Mouse (Mus musculus) 3134 (cell line): Measurements from ENCODE around the gene Prdm16.

Experiments used
- DNase-seq: peaks from one replicate; pipeline ENCODE4 v3.0.0-alpha.2; 2011; ENCODE audit warnings: low spot score; ENCODE audit not compliant: insufficient read length; ENCODE audit errors: extremely low read depth

The Prdm16 gene

DNA sequence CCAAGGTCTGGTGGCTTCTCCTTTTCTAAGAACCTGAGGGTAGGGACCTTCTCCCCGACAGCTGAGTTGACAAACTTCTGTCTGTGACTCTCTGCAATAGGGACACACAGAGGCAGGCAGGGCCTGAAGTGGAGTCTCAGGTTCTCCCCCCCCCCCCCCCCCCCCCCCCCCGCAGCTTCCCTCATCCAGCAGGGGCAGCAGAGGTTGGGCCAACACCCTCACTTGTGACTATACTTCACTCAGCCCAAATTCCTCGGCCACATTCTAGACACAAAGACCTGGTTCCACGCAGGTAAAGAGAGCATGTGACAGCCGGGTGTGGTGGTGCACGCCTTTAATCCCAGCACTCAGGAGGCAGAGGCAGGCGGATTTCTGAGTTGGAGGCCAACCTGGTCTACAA lies 276.2 kb downstream of the Prdm16 start:
- DNase-seq = no peak

DNA sequence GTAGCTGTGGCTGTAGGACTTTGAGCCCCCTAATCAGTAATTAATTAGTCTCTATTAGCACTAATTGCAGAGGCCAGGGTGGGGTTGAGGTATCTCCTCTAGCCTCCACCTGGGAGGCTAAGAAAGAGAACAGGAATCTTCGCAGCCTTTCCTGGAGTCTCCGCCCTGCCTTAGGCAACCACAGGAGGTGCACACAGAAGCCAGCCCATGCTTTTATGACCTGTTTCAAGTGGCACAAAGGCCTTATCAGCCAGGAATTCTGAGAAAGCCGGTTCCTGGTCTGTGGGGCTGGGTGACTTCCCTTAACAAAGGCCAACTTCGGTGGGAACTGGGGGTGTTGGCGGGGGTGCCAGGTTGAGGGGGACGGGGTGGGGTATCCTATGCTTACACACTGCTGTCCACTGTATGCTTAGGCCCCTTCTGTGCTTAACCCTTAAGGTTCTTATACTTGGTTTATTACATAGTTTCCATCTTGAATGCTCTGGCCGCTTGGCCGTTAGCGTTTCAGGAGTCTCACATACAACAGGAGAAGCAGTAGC lies 276.8 kb downstream of the Prdm16 start:
- DNase-seq = no peak

DNA sequence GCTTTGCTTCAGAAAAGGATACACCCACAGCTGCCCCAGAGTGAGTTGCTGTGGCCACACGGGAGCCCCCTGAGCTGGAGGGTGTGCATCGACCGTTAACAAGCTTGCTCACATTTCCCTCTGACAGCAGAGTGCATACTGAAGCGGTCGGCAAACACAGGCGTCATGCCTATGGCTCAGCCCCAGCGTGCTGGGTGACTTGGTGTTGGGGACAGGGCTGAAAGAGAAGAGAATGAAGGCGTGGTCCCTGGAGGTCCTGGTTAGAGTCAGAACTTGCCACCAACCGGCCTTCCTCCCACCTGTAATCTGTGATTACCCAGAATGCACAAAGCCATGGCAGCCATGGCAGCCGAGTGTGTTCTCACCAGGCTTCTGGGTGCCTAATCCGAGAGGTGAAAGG lies 277.9 kb downstream of the Prdm16 start:
- no peak for DNase-seq

DNA sequence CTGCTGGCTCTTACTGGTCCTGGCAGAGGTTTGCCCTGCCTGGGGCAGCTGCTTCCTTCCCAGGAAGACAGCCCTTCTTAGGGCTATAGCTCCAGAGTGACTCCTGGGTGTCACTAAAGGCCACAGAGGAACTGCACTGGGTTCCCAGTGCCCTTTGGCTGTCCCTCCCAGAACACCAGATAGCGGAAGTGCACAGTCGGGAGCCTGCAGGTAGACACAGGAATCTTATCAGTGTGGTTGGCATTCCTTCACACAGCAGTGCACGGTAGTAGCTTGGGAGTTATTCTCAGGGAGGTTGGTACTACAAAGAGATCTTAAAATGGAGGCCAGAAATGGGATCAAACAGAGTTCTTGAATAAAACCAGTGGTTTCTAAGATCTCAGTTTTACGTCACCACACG lies 278.3 kb downstream of the Prdm16 start:
- no peak for DNase-seq

DNA sequence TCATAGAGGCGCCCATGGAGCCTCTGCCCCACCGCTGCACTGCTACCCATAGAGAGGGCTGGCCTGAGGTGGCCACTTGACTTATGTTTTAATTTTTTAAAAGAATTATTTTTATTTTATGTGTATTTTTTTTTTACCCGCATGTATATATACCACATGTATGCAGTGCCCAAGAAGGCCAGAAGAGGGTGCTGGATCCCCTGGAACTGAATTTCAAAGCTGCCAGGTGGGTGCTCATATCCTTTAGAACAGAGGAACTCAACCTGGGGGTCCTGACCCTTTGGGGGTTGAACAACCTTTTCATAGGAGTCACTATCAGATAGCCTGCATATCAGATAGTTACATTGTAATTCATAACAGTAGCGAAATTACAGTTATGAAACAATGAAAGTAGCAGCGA lies 281.3 kb downstream of the Prdm16 start:
- DNase-seq = no peak

DNA sequence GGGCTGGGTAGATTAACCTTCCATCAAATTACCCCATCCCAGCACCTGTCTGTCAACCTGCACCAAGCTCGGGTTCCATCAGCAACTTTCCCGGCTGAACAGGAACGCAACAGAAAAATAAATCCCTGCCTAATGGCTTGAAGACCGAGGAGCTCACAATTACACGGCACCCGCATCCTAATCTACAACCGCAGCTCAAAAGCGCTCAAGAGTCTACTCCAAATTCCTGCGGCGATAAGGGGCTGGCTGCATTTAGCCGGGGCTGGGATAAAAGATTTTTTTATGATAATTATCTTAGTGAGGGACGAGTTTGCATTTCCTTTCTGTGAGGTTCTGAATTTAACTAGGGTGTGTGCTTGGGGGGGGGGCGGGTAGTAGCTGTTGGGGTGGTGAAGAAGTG lies 284.4 kb downstream of the Prdm16 start:
- no peak for DNase-seq

DNA sequence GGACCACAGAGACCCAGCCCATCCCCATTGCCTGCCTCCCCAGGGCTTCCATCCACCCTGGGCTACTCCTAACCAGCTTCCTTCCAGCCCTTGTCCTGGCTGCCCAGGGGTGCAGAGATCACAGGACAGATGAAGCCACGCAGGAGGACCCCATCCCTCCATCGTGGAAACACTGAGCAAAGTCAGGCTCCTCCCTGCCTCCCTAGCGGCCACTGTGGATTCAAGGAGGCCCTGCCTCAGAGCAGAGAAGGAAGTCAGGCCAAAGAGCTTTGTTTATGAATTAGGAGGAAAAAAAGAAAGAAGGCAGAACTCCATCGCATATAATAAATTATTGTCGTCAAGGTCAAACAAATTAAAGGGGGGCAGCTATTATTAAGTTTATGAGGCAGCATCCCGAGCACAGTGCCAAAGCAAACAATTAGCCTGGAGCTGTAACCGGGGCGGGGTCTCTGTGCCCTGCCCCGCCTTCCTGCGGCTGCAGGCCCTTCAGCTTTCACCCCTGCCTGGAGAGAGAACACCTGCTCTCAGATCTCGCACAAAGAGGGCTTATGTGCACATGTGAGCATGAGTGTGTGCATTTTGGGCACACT lies 288.4 kb downstream of the Prdm16 start:
- DNase-seq = no peak

DNA sequence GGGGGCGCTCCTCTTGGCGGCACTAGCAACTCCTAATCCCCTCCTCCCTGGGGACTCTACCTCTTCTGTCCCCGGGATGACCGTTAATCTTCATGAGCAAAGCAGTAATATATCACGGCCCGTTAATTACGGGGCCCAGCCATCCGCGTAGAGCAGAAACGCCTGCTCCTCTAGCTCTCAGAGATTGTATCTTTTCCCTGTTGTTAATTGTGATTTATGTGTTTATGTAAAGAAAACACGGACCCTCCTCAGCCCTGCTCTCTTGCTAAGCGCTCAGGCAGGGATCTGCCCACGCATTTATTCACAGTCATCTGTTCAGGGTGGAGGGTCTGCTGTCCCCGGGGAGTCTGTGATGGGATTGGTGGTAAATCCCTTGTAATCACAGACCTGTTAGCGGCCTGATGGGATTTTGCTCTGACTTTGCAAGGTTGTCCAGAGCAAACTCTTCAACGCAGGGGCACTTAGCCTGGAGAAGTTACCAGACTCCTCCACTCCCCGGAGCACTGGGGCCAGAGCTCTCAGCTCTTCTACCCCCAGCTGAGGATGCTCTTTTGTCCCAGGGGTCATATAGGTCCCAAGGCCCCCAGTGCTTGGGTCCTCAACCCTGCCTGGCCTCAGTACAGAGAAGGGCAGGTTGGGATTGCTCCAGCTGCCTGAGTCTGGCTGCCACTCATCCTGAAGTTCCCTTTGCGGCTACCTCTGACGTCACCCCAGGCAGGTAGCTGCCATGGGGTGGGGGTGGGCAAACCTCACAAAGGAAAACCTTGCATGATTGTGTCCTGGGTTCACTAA lies 289.7 kb downstream of the Prdm16 start:
- no peak for DNase-seq

DNA sequence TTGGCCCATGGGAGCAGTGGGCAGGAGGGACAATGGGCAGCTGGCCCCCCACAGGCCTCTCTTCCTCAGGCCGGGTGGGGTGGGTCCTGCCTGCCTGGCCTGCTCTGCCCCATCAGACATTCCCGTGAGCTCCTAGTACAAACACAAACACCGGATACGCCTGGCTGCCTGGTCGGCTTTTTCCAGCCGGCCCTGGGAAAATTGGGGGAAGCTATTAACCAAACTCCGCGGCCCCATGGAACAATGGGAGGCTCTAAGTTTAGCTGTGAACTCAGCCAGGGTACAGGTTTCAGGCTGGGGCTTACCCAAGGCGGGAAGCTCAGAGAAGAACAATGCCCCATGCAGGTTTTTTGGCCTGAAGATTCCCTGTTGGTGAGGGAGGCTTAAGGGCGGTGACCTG lies 300.0 kb downstream of the Prdm16 start:
- DNase-seq = no peak

DNA sequence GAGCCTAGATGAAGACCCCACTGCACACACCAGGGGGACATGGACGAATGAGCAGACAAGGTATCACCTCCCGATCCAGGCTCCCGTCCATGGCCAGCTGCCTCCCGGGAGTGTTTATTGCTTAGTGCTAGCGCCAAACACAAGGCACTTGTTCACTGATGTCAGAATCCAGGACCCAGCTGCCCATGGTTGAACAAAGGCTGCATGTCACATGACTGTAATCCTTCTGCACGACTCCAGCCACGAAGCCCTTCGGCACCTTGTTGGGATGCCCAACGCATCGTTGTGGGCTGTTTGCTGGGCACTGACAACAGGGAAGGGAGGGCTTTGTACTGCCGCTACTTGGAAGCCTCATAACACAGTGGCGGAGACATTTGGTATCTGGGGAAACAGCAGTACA lies 300.9 kb downstream of the Prdm16 start, which contains the start of gene B230104I21Rik:
Gene B230104I21Rik (plus strand): TSS at position 367 of the 400 bp plus-strand sequence.
- DNase-seq = no peak

DNA sequence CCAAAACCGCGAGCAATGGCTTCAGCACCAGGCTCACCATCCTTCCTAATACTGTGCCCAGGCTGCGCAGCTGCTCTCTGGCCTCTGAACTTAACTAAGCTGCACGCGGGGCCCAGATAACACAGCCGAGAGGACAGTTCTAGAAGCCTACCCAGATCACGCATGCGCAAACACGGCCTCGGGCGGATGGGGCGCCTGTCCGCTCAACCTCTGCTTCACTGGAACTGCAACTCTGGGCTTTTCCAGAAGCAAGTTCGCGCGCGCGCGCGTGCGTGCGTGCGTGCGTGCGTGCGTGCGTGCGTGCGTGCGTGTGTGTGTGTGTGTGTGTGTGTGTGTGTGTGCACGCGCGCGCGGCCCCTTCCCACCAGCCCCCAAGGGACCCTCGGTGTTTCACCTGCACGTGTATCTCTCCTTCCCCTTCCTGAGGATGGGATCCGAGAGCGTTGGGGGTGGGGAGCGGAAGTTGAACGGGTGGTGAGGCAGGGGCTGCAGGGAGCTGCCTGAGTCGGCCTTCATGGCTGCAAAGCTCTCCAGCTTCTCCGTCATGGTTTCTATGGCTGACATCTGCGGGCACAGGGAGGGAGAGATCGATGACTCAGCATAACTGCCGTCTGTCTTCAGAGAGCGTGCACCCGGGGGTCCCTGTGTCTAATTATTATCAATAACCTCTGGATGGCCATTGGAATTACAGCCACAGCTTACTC lies 301.8 kb downstream of the Prdm16 start:
- no peak for DNase-seq

DNA sequence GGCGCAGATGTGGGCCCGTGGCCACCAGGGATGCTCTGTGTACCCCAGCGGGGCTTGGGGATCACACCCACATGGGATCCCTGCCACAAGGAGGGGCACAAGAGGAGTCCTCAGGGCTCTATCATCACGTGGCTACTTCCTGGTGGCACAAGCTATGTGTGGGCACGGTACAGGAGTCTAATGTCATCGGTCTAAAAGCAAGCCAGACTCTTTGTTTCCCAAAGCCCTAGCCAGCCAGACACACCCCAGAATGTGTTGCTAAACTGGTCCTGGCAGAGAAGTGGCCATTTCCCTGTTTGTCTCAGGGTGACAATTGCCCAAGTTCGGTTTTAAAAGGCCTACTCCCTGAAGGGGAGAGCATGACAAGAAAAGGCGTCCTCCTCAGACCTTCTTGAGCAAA lies 303.4 kb downstream of the Prdm16 start:
- no peak for DNase-seq

DNA sequence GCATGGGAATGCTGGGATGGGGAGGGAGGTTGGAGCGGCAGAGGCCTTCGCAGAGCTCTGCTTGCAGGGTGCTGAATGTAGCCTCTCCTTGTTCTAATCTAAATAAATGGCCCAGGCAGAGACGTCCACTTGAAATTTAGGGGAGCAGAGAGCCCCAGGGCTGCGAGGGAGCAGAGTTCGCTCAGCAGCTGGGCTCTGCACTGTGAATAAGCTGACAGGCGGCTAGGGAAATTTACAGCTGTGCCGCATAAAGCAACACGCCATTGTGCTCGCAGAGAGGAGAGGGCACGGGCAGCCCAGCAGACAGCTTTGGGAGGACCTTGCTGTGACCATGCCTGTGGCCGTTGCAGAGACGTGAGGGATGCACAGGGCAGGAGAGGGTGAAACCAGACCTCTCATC lies 305.4 kb downstream of the Prdm16 start:
- no peak for DNase-seq

DNA sequence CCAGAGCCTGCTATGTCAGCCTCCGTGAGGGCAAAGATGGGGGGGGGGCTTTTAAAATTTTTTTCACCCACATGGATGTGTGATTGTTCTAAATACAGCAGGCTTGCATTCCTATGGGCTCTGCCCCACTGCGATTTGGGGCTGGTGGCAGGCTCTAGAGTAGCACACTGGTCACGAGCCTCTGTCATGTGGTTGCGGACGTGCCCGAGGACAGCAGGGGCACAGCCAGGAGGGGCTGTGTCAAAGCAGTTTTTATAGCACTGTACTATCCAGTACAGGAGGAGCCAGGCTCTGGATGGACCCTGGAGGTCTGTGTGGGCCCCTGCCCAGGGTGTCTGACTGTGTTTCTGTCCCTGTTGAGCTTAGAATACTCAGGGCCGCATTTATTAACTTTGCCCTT lies 306.7 kb downstream of the Prdm16 start:
- DNase-seq = no peak

DNA sequence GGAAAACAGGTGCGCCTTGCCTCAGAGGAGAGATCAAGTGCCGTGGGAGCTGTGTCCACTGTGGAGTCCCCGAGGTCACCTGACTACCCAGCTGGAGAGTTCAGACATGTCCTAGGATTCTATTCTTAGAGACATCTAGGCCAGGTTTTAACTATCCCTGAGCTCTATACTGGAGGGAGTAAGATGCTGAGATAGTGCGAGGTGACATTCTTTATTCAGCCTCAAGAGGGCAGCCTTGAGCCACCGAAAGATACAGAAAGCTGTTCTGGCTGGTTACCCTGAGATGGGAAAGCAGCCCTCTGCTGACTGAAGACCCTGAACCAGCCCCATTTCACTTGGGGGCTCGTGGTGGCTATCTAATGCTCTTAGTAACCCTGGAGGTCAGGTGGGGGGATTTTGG lies 307.8 kb downstream of the Prdm16 start:
- DNase-seq = no peak

DNA sequence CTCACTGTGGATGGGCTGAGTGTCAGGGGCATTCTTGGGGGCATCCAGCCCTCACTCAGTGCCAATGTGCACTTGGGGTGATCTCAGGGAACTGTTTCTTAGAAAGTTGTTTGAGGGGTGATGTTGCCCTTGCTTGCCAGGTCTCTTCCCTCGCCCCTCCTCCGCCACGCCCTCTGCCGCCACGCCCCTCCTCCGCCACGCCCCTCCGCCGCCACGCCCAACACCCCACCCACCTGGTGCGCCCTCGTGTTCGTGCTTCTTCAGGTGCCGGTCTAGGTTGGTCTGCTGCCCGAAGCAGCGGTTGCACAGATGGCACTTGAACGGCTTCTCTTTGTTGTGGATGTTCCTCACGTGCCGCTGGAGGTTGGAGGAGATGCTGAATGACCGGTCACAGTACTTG lies 308.2 kb downstream of the Prdm16 start:
- DNase-seq = no peak

DNA sequence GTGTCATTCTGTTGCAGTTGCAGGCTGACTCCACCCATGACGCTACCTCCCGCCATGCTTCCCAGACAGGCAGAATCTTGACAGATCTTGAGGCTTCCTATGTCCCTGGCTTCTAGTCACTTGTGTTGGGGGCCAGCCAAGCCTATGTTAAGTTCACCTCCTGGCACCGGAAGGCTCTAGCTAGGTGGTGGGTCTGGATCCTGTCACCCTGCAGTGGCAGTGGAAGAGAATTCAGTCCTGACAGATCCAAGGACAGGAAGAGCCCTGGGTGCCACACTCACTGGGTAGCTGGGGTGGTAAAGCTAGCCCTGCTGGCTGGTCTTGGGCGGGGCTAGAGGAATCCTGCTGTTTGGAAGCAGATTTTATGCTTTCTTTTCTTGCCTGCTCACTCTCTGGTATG lies 311.3 kb downstream of the Prdm16 start:
- DNase-seq = no peak

DNA sequence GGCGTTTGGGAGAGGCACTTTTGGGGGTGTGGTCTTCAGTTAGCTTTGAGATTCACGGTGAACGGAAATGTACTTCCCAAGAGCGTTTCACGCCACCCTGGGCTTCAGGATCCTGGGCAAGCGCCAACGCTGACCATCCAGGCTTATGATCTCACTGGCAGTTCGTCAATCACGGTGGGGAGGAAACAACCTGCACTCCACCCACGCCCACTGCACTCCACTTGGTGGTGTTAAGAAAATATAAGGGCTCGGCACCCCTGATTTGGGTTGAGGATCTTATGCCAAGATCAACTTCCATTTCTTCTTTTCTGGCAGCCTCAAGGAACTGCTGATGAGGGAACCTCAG lies 323.1 kb downstream of the Prdm16 start:
- DNase-seq = no peak

DNA sequence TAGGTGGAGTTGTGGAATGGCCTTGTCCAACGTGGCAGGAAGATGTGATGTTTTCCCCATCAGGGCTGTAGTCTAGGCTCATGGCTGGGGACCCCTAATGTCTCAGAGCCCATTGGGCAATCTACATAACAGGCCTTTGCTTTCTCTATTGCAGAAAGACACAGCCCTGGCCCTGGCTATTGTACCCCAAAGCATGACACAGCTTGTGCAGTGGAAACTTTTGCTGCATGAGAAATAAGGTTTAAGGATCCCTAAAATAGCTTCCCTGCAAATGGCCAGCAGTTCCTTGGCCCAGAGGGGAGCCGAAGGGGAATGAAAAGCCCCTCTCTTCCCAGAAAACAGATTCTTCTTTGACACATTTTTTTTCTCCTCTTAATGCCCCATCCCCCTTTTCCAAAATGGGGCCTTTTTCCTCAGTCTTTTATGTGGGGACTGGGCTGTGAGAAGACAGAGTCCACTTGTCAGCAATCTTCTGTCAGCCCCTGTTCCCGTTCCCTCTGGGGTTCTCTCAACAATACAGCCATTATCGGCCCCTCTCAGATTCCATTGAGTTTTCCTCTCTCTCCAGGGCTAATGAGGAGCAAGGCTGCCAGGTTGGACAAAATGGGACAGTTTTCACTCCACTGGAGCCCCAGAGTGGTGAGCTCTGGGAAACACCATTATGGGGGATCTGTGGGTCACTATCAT lies 323.6 kb downstream of the Prdm16 start:
- DNase-seq = no peak

DNA sequence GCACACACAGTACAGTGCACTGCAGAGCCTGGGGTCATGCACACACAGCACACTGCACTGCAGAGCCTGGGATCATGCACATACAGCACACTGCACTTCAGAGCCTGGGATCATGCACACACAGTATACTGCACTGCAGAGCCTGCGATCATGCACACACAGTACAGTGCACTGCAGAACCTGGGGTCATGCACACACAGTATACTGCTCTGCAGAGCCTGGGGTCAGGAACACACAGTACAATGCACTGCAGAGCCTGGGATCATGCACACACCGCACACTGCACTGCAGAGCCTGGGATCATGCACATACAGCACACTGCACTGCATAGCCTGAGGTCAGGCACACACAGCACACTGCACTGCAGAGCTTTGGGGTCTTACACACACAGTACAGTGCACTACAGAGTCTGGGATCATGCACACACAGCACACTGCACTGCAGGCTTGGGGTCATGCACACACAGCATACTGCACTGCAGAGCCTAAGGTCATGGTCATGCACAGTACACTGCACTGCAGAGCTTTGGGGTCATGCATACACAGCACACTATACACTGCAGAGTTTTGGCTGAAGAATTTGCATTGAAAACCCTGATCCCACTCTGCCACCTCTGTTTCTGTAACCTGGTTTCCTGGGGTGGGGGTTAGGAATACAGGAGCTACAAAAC lies 324.4 kb downstream of the Prdm16 start:
- no peak for DNase-seq
